In genomic region chr4:32985684-32986083, GRCm38 (mm10) we compare ENCODE assay signal across 11 mouse cellular contexts. TPM values are rescaled to one million over a fixed set of nuclear protein-coding genes. Genes with fewer than 3 reads are reported as not detected.
DNase-seq lines count a peak whose midpoint lies in the region; ATAC-seq lines count a peak whose summit lies in the region.
"Had no signal": no experiment of that assay in that cellular context is flagged by ENCODE, and none has a peak within 500 bp of the region (broad histone marks: within the 10 kb centered on the region; RNA-seq: fewer than 3 reads in every experiment).

No protein-coding gene starts in this region.

- H3K9ac ChIP-seq in heart, embryonic 11.5 days (ENCODE audit: low read depth, low read length) = no peak overlapping the region
- no peak overlapping the region for H3K9ac ChIP-seq in limb, embryonic 11.5 days (ENCODE audit: low read length)
- H3K9ac ChIP-seq: lung, embryonic 15.5 days had no signal

- no peak for DNase-seq in heart, adult 8-10 months (ENCODE audit: low spot score)
- DNase-seq in embryo, embryonic 10 days (ENCODE audit: low spot score) = peak; percentile 81
- DNase-seq in limb, embryonic 11.5 days (ENCODE audit: low spot score) = no peak
- DNase-seq in neural tube, embryonic 10.5 days (ENCODE audit: extremely low spot score, low spot score) = peak; percentile 50
- no peak for DNase-seq in testis, postnatal 10 days (ENCODE audit: low spot score)
- no peak for DNase-seq in gastrocnemius, postnatal 14 days
- no peak for DNase-seq in cerebellum, postnatal 25 days
- DNase-seq: cerebellum, adult 18-20 months had no signal

- H3K36me3 ChIP-seq in heart, embryonic 11.5 days (ENCODE audit: control insufficient read depth, insufficient read depth, low read length) = no peaks in the 10 kb centered on the region
- H3K36me3 ChIP-seq in limb, embryonic 11.5 days (ENCODE audit: control insufficient read depth, insufficient read depth, low read length) = no peaks in the 10 kb centered on the region
- H3K36me3 ChIP-seq: lung, embryonic 15.5 days had no signal

- peak overlapping the region; percentile 88 for H3K27ac ChIP-seq in heart, embryonic 11.5 days (ENCODE audit: low read depth, low read length)
- H3K27ac ChIP-seq in limb, embryonic 11.5 days (replicated peaks; ENCODE audit: low read depth, low read length) = no peak overlapping the region
- H3K27ac ChIP-seq: lung, embryonic 15.5 days had no signal

- H3K4me1 ChIP-seq in heart, embryonic 11.5 days (ENCODE audit: control insufficient read depth, insufficient read depth, low read length) = peaks cover 31% of the 10 kb centered on the region
- H3K4me1 ChIP-seq in limb, embryonic 11.5 days (ENCODE audit: control insufficient read depth, insufficient read depth, low read length) = peaks cover 11% of the 10 kb centered on the region; the same call in 1 of the 2 replicates

- H3K27me3 ChIP-seq in heart, embryonic 11.5 days (ENCODE audit: control insufficient read depth, insufficient read depth, low read length) = no peaks in the 10 kb centered on the region
- H3K27me3 ChIP-seq in limb, embryonic 11.5 days (ENCODE audit: control insufficient read depth, insufficient read depth, low read length) = no peaks in the 10 kb centered on the region; the same call in 1 of the 2 replicates

- no peaks in the 10 kb centered on the region for H3K9me3 ChIP-seq in heart, embryonic 11.5 days (replicated peaks; ENCODE audit: control insufficient read depth, low read length)
- no peaks in the 10 kb centered on the region for H3K9me3 ChIP-seq in limb, embryonic 11.5 days (ENCODE audit: control insufficient read depth, low read length)
- H3K9me3 ChIP-seq: lung, embryonic 15.5 days had no signal

- H3K4me3 ChIP-seq in heart, embryonic 11.5 days (ENCODE audit: low read depth, low read length) = 0 out of 2 replicates have a peak overlapping the region, but pooled peaks have one; percentile 3
- peak overlapping the region; percentile 3; the same call in 1 of the 2 replicates for H3K4me3 ChIP-seq in limb, embryonic 11.5 days (ENCODE audit: low read depth, low read length)
- H3K4me3 ChIP-seq: lung, embryonic 15.5 days had no signal

- peak overlapping the region; percentile 72 for H3K4me2 ChIP-seq in heart, embryonic 11.5 days
- no peak overlapping the region for H3K4me2 ChIP-seq in limb, embryonic 11.5 days (ENCODE audit: low read depth, severe bottlenecking)

- WGBS in heart, embryonic 11.5 days (ENCODE audit: insufficient replicate concordance) = 0% methylated on average over 3 of the region's 3 CpGs
- WGBS in limb, embryonic 11.5 days = 4% methylated on average over 3 of the region's 3 CpGs

- ATAC-seq in heart, embryonic 11.5 days (replicated peaks; ENCODE audit: insufficient number of reproducible peaks, low FRiP score, low TSS enrichment) = peak; percentile 62; the same call in 1 of the 2 replicates
- no peak for ATAC-seq in limb, embryonic 11.5 days (ENCODE audit: insufficient number of reproducible peaks, low FRiP score, low TSS enrichment, low read depth)
- ATAC-seq: CD4-positive, CD25-positive, alpha-beta regulatory T cell, adult 4 months had no signal

- intact Hi-C loops in gastrocnemius, postnatal 14 days (cut with DNase I; ENCODE audit: low total_unique reads) = no loop called here

RNA-seq across cellular contexts. Expression of gene Rragd, which starts 2.8 kb away (rescaled TPM):
- polyA plus RNA-seq in heart, embryonic 11.5 days (2014; fragmentation: Nextera tagmentation; extraction: Ambion mirVana) = 47.8 and 54.1 TPM in 2 replicates
- total RNA-seq in heart, adult 8-10 months (2022) = 100 to 1,000 TPM in 3 of 4 experiments, 10 to 100 TPM in 1; 92.6 to 118 (median 111) TPM
- polyA plus RNA-seq in limb, embryonic 11.5 days (2014; fragmentation: Nextera tagmentation; extraction: Ambion mirVana) = 25.8 and 26.1 TPM in 2 replicates
- total RNA-seq in gastrocnemius, postnatal 14 days (2021) = 10 to 100 TPM; 84.1 to 84.5 TPM

RNA-seq across cellular contexts. Expression of gene Ankrd6, which starts 35.0 kb away (rescaled TPM):
- 5.4 and 7.1 TPM in 2 replicates for polyA plus RNA-seq in heart, embryonic 11.5 days (2014; fragmentation: Nextera tagmentation; extraction: Ambion mirVana)
- total RNA-seq in heart, adult 8-10 months (2022) = 1 to 10 TPM; 4.0 to 6.2 (median 5.1) TPM
- 9.4 and 10.4 TPM in 2 replicates for polyA plus RNA-seq in limb, embryonic 11.5 days (2014; fragmentation: Nextera tagmentation; extraction: Ambion mirVana)
- 1 to 10 TPM; 2.3 TPM for total RNA-seq in gastrocnemius, postnatal 14 days (2021)

RNA-seq across cellular contexts. Expression of gene Ube2j1, which starts 45.5 kb away (rescaled TPM):
- 39.7 and 42.1 TPM in 2 replicates for polyA plus RNA-seq in heart, embryonic 11.5 days (2014; fragmentation: Nextera tagmentation; extraction: Ambion mirVana)
- total RNA-seq in heart, adult 8-10 months (2022) = 10 to 100 TPM; 35.4 to 40.8 (median 39.8) TPM
- 40.9 and 42.2 TPM in 2 replicates for polyA plus RNA-seq in limb, embryonic 11.5 days (2014; fragmentation: Nextera tagmentation; extraction: Ambion mirVana)
- total RNA-seq in gastrocnemius, postnatal 14 days (2021) = 10 to 100 TPM; 51.1 to 56.2 TPM

Comparison
In these comparisons a context has a peak if more than half of its experiments do, and no peak if none do; other contexts are left out.
1. DNase-seq: peak in embryo, embryonic 10 days (single experiment) and neural tube, embryonic 10.5 days (single experiment); none in heart, adult 8-10 months (single experiment), limb, embryonic 11.5 days (single experiment), testis, postnatal 10 days (single experiment), gastrocnemius, postnatal 14 days (single experiment) and cerebellum, postnatal 25 days (0 of 2).